Mouse (Mus musculus) midbrain, embryonic 10.5 days (tissue): ENCODE results near the gene Fry. TPM values are rescaled to one million over a fixed set of nuclear protein-coding genes. Genes with fewer than 3 reads are reported as not detected.

Source experiments
- DNase-seq: peaks from one replicate; pipeline ENCODE4 v3.0.0-alpha.2; 2017; ENCODE audit warnings: low spot score
- H3K27ac ChIP-seq: fragments of 300-500 bp; sonication (generic); replicated peaks from 2 replicates; pipeline ENCODE4 v1.5.1; 2016; ENCODE audit warnings: mild to moderate bottlenecking
- H3K27me3 ChIP-seq: fragments of 300-500 bp; sonication (generic); 2 replicates; pipeline ENCODE4 v1.6.1; 2016; ENCODE audit warnings: low read depth, mild to moderate bottlenecking; ENCODE audit not compliant: poor library complexity, severe bottlenecking
- H3K36me3 ChIP-seq: fragments of 300-500 bp; sonication (generic); 2 replicates; pipeline ENCODE4 v1.6.1; 2016; ENCODE audit warnings: mild to moderate bottlenecking, moderate library complexity
- H3K4me1 ChIP-seq: fragments of 300-500 bp; sonication (generic); 2 replicates; pipeline ENCODE4 v1.6.1; 2016
- H3K4me3 ChIP-seq: fragments of 300-500 bp; sonication (generic); 2 replicates; pipeline ENCODE4 v1.5.1; 2016; ENCODE audit warnings: mild to moderate bottlenecking, moderate library complexity
- H3K9me3 ChIP-seq: fragments of 300-500 bp; sonication (generic); replicated peaks from 2 replicates; pipeline ENCODE4 v1.6.1; 2016; ENCODE audit warnings: mild to moderate bottlenecking
- WGBS: fragments of 180-500 bp; shearing (Covaris S2); methylation state at CpG from one replicate; pipeline ENCODE4 v1.1.7; 2016; 5-methylcytosine and 5-hydroxymethylcytosine counted together
- polyA plus RNA-seq: library from polyadenylated mRNA; unstranded; fragments of >200 nt; fragmentation: Nextera tagmentation; extraction: Ambion mirVana; gene quantifications from 2 replicates; pipeline ENCODE4 v1.2.1, GENCODE M21; 2016

Gene Fry
- polyA plus RNA-seq, 1 experiment from 2014 or later, result 3.4 TPM

DNA sequence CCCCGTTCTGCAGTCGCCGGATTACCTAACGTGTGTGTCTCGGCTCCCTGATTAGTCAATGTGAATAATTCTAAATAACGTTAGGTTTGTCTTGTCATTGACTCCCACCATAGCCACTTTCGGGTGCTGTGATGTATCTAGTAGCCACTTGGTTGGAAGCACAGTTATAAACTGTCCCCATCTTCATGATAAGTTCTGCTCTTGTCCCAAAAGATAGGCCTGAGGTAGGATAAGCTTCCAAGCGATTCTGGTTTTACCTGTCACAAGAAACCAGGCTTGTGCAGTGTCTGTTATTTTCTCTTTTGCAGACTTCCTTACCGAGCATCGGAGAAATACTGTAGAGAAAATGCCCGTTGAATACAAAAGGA is 404.4 kb downstream of the Fry start:
- Histone ChIP-seq H3K27ac (peak overlapping the region; percentile 96), H3K36me3 (peaks cover 12% of the 10 kb centered on the region), H3K9me3 (no peaks in the 10 kb centered on the region), H3K27me3 (no peaks in the 10 kb centered on the region), H3K4me1 (peaks cover 18% of the 10 kb centered on the region), H3K4me3 (peak overlapping the region; percentile 87)
- WGBS, result 15% methylated on average over 11 of the region's 11 CpGs
- DNase-seq, result no peak

DNA sequence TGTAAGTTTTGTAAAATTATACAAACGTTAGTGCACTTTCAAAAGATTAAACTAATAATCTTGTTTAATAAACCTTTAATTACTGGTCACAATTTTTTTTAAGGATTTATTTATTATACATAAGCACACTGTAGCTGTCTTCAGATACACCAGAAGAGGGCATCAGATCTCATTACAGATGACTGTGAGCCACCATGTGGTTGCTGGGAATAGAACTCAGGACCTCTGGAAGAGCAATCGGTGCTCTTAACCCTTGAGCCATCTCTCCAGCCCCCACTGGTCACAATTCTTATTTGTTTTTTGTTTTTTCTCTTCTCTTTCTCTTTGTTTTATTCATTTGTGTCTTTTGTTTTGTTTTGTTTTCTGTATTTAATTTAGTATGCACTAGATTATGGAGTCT is 406.8 kb downstream of the Fry start:
- H3K27ac ChIP-seq, result no peak overlapping the region
- H3K27me3 ChIP-seq, result no peaks in the 10 kb centered on the region
- peaks cover 22% of the 10 kb centered on the region for H3K36me3 ChIP-seq
- 88% methylated on average over 2 of the region's 2 CpGs for WGBS
- DNase-seq, result no peak
- no peak overlapping the region for H3K4me3 ChIP-seq
- peaks cover 18% of the 10 kb centered on the region for H3K4me1 ChIP-seq
- H3K9me3 ChIP-seq, result no peaks in the 10 kb centered on the region

DNA sequence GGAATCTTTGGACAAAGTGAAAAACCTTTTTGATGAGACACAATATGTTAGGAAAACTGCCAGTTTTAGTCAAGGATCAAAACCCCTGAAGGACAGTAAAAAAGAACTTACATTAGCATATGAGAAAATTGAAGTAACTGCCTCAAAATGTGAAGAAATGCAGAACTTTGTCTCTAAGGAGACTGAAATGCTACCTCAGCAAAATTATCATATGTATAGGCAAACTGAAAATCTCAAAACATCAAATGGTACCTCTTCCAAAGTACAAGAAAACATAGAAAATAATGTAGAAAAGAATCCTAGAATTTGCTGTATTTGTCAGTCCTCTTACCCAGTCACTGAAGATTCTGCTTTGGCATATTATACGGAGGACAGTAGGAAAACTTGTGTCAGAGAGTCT is 422.9 kb downstream of the Fry start:
- Histone ChIP-seq H3K9me3 (peaks cover 28% of the 10 kb centered on the region; the same call in 1 of the 2 replicates), H3K4me1 (no peaks in the 10 kb centered on the region), H3K36me3 (peaks cover 66% of the 10 kb centered on the region), H3K4me3 (no peak overlapping the region), H3K27ac (no peak overlapping the region), H3K27me3 (no peaks in the 10 kb centered on the region)
- DNase-seq, result no peak
- WGBS, result 98% methylated on average over 1 of the region's 1 CpGs

DNA sequence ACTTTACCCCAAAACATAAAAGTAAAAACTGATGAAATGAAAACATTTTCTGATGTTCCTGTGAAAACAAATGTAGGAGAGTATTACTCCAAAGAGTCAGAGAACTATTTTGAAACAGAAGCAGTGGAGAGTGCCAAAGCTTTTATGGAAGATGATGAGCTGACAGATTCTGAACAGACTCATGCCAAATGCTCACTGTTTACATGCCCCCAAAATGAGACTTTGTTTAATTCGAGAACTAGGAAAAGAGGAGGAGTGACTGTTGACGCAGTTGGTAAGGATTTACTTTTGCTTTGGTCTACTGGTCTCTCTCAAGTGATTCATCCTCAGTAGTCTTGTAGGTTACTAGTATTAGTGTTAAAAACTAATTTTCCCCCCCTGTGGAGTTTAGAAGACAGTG is 424.7 kb downstream of the Fry start:
- H3K27me3 ChIP-seq, result no peaks in the 10 kb centered on the region
- 95% methylated on average over 2 of the region's 2 CpGs for WGBS
- peaks cover 19% of the 10 kb centered on the region; the same call in 1 of the 2 replicates for H3K9me3 ChIP-seq
- no peak for DNase-seq
- H3K36me3 ChIP-seq, result peaks cover 49% of the 10 kb centered on the region
- H3K4me1 ChIP-seq, result no peaks in the 10 kb centered on the region
- no peak overlapping the region for H3K27ac ChIP-seq
- H3K4me3 ChIP-seq, result no peak overlapping the region

Other genes with a start within 250 kb of the Fry start
- gene Rxfp2, start 100.0 kb upstream of the Fry start, polyA plus RNA-seq, result 0.62 and 0.64 TPM in 2 replicates